Mouse (Mus musculus) 416B (cell line): ENCODE measurements around the gene Tmem106c.
A peak's percentile ranks its signal among the peaks of the same experiment; 100 is the strongest.

Experiments used
- DNase-seq: peaks from one replicate; pipeline ENCODE4 v3.0.0; 2011; ENCODE audit warnings: low read depth

The Tmem106c gene

GRCm38 (mm10) chr15:97963989-97964835 is at the start of gene Tmem106c:
Gene Tmem106c (plus strand): TSS chr15:97964200.
- peak; percentile 92 for DNase-seq

GRCm38 (mm10) chr15:97914331-97914747 is 49.7 kb upstream of the Tmem106c start:
- no peak for DNase-seq

- peak; percentile 39 for DNase-seq
Measured at GRCm38 (mm10) chr15:97917994-97918393, 46.0 kb upstream of the Tmem106c start.

DNA sequence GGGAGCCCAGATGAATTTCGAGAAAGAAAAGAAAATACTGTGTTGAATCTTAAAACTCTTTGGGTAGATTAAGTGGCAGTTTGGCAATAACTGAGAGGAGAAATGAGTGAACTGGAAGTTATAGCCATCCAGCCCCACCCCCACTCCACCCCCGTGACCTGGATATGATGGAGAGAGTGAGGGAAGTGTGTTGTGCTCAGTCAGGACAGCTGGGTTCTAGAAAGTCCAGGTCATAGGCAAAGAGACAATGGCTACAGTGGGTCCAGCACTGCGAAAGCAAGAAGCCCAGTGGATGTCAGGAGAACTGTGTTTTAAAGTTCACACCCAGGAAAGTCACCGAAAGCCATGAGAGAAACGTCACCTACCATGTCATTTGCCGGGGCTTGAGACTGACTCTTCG is 44.8 kb upstream of the Tmem106c start:
- no peak for DNase-seq

DNA sequence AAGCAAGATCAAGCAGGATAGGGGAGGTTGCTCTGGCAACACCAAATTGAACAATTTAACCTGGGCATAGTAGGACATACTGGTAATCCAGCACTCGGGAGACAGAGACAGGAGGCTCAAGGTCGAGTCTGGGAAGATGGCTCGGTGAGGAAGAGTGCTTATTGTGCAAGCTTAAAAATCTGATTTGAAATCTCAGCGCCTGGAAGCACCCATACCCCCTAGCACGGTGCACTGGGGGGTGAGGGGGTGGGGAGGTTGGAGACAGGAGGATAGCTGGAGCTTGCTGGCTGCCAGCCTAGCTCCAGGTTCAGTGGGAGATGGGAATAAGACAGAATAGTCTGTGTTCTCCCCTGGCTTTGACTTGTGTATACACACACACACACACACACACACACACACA is 43.7 kb upstream of the Tmem106c start:
- DNase-seq, result no peak

- DNase-seq, result no peak
Measured at GRCm38 (mm10) chr15:97921796-97922195, 42.2 kb upstream of the Tmem106c start.

- no peak for DNase-seq
Measured at GRCm38 (mm10) chr15:97922421-97922820, 41.6 kb upstream of the Tmem106c start.

DNA sequence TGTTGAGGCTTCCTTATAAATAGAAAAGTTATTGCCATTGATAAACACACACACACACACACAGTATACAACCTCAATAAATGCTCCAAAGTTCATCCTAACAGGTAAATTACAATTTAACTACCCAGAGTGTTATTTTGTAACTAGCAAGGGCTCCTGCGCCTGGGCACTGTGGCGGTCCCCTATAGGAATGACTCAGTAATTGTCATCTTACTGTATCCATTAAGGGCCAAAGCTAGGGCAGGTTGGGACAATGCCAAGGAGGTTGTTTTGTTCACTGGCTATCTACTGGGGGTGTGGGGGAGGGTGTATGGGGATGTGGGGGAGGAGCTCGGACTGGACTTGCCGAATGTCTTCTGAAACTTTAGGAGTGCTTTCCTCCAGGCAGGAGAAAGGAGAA is 37.0 kb upstream of the Tmem106c start:
- DNase-seq, result no peak

GRCm38 (mm10) chr15:97927821-97928220 is 36.2 kb upstream of the Tmem106c start:
- DNase-seq, result no peak

DNA sequence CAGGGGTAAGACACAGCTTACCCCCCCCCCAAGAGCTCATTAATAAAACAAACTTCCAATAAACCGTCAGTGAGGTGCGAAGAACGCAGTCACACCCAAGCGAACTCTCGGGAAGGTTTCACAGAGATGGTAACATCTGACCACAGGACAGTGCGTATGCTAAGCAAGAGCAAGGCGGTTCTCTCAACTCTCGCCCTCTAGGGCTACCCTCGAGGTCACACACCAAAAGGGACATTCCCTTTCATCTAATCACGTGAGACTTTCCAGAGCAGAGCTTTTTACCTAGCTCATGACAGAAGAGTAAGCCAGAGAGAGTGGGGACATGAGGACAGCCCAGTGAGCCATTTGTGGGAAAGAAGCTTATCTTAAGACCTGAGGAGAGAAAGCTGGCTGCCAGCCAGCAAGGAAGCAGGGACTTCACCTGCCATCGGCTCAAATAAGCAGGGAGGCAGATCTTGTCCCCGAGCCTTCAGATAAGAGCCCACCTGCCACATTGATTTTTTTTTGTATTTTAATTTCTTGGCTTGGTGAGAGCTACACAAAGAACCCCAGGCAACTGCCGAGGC is 34.7 kb upstream of the Tmem106c start:
- DNase-seq, result no peak

DNA sequence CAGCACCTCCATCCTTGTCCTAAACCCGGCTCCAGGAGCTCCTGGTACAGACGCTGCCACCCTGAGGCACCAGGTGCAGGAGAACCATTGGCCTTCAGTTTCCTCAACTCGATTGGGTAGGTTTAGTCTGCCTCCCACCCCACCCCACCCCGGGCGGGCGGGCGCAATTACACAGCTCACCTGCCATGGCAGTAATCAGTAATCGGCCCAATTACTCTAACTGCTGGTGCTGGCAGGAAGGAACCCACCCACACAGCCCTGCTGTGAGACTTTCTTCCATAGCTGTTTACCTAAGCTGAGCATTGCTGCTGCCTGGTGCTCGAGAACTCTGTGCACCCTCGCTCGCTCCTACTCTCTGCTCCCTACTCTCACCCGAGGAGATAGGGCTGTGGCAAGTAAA is 31.6 kb upstream of the Tmem106c start:
- DNase-seq, result no peak

DNA sequence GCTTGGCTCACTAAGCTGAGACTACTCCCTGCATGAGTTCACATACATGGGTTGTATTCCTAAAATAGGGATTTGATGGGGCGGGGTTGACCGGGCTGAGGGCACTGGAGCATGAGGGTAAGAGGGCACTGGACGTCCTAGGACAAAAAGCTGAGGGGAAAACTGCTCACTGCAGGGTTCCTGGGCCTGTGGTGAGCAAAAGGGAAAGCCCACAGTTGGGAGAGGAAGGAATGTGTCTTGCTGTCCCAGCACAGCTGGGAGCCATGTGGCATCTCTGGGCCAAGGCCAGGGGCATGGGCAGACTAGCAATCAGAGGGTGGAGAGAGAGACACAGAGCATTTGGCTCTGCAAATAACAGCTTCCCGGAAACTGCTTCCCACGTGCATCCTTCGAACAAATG is 25.4 kb upstream of the Tmem106c start:
- DNase-seq, result no peak

DNA sequence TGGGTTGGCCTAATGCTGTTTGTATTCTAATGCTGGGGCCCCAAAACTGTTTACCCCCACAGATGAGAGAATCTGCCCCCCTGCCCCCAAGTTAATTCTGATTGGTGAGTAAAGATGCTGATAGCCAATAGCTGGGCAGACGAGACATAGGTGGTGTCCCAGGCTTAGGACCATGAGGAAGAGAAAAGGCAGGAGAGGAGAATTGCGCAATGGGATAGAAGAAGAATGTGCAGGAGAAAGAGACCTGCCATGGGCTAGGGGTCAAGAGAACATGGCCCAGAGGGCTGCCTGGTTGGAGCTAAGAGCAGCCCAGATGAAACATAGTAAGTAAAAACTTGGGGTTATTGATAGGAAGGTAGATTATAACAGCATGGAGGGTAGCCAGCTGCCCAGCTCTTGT is 23.9 kb upstream of the Tmem106c start:
- no peak for DNase-seq

- DNase-seq, result no peak
Measured at GRCm38 (mm10) chr15:97941306-97941705, 22.7 kb upstream of the Tmem106c start.

- no peak for DNase-seq
Measured at GRCm38 (mm10) chr15:97942538-97942937, 21.5 kb upstream of the Tmem106c start.

DNA sequence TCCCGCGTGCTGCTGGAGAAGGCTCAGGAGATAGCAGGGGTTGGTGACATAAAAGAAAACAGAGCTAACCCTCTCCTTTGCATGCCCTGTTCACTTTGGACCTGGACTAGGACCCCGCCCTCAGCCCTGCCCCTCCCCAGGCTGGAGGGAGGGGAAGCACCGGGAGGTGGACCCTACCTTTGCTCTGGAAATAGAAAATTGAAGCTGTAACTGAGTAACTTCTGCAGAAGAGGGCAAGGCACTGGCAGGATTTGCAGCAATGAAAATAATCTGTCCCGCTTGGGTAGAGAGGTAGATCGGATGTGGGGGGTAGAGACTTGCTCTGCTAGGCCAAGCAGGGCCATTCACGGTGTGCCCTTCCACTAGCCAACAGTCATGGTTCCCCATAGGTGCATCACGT is 20.6 kb upstream of the Tmem106c start:
- no peak for DNase-seq

GRCm38 (mm10) chr15:97944919-97945574 is 19.0 kb upstream of the Tmem106c start:
- no peak for DNase-seq

DNA sequence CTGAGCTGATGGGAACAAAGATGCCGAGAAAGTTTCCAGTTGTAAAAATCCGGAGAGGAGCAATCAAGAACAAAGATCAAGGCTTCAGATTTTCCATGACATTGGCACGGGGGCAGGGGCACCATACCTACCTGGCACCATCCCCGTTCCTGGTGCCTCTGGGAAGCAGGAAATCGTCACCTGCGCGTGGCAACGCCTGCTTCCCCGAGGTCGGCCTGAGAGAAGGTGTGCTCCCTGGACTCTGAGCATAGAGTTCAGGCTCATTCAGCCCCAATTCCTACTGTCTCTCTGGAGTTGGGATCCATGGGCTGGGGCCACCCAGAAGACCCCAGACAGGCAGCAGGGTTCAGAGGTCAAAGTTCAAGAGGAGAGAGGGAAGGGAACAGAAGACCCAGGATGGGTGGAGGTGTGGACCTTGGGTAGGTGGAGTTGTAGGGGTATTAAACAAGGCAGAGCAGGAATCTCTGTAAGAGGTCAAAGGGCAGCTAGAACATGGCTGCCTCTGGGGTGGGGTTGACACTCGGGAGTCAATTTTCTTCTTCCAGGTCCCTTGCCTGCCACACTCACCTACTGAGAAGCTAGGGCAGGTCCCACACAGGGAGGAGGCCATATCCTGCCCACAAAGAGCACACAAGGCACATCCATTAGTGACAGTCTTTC is 18.2 kb upstream of the Tmem106c start:
- DNase-seq, result no peak

- DNase-seq, result no peak
Measured at GRCm38 (mm10) chr15:97948720-97949119, 15.3 kb upstream of the Tmem106c start.

GRCm38 (mm10) chr15:97949706-97950105 is 14.3 kb upstream of the Tmem106c start:
- no peak for DNase-seq

- no peak for DNase-seq
Measured at GRCm38 (mm10) chr15:97950240-97950639, 13.8 kb upstream of the Tmem106c start.

DNA sequence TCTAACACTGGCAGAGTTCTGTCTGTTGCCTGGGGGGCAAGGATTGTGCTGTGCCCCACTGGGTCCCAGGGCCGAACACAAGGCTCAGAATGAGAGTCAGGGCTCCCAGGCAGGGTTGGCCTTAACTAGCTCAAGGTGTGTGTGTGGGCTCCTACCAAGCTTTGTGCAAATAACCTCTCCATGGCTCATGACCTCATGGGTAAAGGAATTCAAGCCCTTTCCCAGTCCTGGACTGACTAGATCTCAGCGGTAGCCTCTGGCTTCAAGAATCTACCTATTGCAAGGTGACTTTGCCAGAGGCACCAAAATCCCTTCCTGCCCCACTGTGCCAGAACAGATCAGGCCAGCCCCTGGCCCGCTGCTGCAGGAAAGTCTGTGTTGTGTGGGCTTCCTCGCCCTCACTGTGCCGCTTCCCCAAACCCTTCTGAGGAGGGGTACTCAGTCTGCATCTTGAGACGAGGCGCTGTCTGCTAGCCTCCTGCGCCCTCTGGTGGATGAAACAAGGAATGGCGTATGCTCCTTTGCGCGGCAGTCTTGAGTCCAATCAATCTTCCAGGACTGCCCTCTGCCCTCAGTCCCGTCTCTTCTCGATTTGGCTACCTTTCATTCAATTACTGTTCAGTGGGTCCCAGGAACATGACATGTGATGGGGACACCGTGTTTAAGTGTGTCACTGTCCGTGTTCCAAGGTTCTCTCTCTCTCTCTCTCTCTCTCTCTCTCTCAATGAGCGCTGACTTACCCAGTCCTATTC is 11.7 kb upstream of the Tmem106c start:
- DNase-seq, result peak; percentile 66
